Mouse (Mus musculus): ENCODE data around the gene Lrrk1. TPM values are rescaled to one million over a fixed set of nuclear protein-coding genes. Genes with fewer than 3 reads are reported as not detected.

The Lrrk1 gene
- total RNA-seq, 1 experiment from 2014 or later: 12.2 TPM

DNA sequence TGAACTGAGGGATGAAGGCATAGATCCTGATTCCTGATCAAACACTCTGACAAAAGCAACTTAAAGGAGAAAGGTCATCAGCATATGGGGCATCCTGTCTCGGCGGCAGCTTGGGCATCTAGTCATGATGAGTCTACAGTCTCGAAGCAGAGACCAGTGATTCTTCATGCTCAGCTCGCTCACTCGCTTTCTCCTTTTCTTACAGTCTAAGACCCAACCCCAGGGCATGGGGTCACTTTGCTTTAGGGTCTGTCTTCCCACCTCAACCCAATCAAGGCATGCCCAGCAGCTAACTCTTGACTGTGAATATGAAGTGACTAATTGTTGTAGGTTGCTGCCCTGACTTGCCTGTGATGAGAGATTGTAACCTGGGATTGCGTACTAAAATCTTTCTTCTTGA lies 163.6 kb downstream of the Lrrk1 start:
- no peak for DNase-seq

DNA sequence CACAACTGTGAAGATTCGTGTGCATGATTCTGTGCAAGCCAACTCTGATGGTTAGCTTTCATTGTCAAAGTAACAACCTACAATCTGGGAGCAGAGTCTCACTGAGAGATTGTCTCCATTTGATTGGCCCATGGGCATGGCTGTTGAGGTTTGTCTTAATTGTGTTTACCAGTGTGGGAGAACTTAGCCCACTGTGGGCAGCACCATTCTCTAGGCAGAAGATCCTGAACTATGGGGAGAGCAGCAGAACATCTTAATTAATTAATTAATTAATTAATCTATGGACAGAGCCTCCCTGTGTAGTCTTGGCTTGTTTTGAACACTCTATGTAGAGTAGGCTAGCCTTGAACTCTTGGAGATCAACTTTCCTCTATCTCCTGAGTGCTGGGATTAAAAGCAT lies 164.4 kb downstream of the Lrrk1 start:
- DNase-seq: no peak

DNA sequence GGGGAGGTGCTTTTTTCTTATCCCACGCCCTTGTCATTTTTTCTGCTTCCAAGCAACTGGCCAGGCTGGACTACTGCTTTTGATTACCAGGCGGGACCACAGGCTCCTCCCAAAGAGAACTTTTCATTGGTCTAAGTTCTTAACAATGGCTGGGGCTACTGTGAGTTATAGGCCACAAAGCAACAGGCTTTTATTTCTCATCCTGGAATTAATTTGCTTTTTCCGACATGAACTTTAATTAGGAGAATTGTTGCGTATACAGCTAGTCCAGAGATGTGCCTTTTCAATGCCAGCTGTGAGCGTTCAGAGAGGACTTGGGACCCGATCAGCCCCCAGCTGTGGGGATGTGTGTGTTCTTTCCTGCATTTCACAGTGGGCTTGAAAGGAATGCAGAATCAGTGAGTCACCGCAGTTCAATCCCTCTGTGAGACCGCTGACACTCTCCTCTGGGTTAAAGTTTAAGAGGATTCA lies 165.5 kb downstream of the Lrrk1 start:
- no peak for DNase-seq

DNA sequence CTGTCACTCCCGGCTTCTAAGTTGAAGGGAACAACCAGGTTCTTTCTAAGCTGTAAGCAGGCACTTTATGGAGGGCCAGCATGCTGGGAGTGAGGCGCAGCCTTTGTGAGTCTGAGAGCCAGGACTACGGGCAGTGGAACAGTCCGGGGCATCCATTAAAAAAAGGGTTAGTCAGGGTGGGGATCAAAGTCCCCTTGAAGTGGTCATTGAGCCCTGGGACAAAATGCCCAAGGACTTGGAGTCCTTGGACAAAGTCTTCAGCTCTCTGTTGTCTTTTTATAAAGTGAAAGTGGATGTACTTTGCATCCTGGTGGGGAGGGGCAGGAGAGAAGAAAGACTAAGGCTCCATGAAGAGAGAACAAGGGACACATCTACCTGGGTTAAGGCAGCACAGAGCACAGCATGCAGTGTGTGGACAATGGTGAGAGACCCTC lies 168.3 kb downstream of the Lrrk1 start:
- DNase-seq: peak; percentile 14

DNA sequence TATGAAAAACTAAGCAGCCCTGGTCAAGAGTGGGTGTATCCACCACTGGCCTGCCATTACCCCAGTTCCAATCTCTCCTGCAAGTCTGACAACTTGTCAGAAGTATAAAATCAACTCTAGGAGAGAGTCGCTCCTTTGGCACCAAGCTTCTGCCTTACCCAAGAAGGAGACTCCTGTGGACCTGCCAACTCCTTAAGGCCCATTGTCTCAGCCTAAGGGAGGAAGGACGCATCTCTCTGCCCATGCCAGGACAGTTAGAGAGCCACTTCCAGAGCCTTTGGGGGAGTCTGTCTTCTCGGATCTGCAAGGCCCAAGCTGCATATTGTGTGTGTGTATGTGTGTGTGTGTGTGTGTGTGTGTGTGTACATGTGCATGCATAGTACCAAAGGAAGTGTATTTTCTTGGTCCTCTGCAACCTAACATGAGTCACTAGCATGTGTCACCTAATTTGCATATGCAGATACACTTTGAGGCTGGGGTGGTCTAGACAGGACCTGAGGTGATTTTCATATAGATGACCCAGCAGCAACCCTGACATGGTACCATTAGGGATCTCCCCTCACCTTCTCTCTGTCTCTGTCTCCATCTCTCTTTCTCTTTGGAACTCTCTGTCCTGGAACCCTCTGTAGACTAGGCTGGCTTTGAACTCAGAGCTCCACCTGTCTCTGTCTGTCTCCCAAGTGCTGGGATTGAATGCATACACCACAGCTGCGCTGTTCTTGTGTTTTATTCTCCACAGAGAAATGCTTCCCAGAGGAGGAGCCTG lies 168.9 kb downstream of the Lrrk1 start:
- no peak for DNase-seq

DNA sequence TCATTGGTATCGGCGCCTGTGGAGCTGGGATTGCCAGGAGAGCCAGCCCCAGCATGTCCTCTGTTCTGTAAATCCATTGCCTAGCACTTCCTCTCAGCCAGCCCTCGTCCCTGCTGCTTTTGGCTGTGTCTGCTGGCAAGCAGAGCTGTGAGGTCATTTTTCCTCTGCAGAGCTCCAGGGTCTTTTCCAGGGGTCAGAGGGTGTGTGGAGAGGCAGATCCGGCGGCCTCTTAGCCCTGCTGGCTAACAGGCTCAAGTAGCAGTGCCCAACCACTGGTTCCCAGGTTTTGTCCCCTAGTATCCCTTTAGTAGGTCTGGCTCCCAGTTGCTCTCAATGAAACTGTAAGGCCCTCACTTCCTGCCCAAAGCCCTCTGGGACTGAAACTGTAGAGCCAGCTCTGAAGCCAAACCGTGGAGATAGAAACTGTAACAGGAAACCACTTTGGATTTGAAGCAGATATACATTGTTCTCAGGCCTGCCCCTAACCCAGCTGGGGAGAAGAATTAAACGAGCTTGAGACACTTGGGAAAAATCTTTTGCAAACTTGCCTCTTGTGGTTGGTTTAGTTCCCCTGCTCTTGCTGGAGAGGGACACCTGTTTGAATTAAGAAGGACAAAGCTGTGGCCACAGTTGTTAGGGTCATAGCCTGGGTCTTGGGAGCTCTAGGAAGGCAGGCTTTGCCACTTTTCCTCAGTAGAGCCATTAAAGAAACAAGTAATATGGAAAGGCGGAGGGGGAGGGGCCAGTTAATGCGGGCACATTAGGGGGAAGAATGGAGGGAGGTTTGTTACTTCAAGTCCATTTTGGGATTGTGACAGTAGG lies 169.7 kb downstream of the Lrrk1 start:
- no peak for DNase-seq

DNA sequence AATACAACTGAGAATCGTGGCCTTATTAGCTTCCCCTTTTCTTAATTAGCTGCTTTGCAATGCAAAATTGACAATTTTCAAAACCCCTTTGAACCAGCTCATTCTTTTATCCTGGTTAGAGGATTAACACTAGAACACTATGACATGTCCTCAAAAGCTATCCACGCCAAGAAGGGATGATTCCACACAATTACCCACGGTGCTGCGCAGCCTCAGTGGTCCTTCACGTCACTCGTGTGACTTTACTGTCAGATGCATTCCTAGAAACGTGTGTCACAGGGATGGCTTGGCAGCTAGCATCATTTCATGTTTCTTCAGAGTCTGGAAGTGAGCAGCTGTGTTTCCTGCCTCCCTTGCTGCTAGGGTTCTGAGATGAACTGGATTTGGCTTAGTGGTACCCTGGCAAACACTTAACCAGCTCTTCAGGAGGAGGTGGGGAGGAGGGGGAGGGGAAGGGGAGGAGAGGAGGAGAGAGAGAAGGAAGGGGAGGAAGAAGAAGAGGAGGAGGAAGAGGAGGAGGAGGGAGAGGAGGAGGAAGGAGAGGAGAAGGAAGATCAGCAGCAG lies 170.5 kb downstream of the Lrrk1 start:
- no peak for DNase-seq

DNA sequence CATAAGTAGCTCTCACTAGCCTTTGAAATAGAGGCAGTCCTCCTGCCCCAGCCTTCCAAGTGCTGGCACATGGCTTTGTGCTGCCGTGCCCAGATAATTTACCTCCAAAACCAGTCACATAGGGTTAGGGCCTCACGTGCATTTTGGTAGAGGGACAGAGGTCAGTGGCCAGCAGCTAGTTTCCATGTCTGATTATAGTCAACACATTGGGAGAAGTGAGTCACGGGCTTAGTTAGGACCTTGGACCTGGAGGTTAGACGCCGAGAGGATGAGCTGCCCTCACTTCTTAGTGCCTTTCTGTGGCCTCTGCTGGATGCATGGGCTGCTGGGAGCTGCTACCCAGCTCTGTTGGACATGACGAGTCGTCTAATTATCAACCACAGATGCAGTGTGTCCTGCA lies 171.1 kb downstream of the Lrrk1 start:
- no peak for DNase-seq

DNA sequence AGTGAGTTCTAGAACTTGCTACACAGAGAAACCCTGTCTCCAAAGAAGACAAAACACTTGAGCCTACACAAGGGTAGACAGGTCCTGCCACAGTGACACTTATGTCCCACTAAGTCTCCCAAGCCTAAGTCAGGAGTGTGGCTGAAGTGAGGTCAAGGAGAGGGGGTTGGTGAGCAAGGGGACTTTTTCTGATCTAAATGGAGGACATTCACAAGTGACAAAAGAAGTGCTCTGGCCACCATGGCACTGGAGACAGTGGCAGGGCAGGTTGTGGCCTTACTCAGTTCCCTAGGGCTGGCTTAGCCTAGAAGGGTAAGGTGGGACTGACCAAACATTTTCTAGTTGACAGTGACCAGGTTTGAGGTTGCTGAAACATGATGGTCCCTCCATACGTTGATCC lies 172.2 kb downstream of the Lrrk1 start:
- no peak for DNase-seq

DNA sequence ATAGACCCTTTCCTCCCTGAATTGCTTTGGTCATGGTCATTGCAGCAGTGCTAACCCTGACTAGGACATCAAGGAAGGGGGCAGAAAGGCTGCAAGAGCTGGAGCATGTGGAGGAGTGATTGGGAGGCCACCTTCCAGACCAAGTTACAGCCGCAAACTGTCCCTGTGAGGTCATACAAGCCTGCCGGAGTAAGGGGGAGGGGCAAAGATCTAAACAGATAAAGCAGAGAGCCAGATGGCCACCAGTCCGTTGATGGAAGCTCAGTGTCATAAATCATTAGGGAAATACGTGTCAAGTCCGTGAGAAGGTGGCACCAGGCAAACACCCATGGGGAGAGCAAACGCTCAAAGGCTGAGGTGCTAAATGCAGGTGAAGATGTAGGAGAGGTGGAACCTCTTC lies 173.7 kb downstream of the Lrrk1 start:
- DNase-seq: no peak

DNA sequence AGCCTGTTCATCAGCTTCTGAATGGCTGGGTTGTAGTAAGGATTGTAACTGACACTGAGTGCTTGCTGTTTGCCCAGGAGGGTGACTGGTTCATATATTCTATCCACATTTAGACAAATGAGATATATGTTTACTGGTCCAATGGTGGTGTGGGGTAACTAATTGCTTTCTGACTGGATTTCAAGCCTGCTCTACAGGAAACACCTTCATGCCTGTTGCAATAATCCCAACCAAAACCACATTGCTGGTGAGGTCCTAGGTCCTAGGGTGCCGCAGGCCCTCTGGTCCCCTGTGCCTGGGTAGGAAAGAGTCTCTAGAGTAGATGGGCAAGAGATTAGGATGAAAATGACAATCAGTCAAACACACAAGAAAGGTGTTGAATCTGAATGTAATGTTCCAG lies 175.3 kb downstream of the Lrrk1 start:
- no peak for DNase-seq

DNA sequence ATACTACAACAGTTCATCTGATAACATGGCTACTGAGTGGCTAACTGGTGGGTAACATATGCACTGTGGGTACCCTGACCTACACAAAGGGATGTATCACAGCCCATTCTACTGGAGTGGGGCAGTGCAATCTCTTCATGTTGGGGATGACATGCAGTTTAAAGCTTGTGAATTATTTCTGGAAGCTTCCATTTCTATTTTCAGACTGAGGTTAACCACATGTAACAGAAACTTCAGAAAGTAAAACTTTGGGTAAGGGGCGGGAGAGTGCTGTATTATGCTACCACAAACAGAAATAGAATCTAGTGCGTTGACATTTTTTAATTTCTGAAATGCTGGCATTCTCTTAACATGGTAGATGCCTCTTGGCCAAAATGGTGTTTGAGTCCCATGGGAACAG lies 178.2 kb downstream of the Lrrk1 start:
- DNase-seq: no peak

DNA sequence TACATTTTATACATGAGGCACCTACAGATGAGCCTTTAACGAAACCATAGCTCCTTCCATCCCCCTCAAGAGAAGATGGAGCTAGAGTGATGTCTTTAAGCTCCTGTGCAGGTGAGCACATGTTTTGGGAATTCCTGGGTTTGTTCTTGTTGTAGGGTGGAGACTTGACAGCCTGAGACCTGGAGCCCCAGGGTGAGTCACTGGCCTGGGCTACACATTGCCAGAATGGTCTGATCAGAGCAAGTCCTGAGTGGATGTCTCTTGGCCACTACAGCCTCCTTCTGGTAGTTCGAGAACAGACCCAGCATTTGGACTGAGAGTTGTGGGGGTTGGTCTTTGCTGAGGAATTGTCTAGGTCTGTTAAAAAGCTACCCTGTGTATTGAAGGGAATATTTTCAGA lies 186.5 kb downstream of the Lrrk1 start:
- DNase-seq: no peak

DNA sequence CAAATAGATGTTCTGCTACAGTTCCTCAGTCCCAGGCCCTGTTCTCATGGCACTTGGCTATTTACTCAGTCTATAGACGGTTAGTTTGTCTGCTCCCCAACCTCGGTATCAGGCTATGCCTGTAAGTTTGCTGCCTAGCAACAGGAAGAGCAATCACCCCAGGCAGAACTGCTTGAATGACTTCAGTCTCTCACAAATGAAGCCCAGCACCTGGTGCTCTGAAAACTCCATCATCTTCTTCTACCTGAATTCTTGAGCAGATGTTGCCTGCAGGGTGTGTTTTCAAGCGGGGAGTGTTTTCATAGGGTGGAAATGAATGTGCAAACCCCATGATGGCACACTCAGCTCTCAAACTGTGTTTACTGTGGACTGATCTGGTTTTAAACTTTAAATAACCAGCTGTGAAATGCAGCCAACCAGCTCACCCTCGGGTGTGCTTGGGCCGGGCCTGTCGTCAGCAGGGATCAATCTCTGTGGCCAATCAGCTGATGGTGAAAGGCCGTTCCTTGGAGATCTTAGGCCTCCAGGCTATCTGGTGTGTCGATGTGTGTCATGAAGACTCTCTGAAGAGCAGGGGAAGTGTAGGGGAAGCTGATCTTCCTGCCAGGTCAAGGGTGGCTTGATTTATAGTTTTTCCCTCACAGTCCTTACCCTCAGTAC lies 187.2 kb downstream of the Lrrk1 start:
- DNase-seq: no peak

DNA sequence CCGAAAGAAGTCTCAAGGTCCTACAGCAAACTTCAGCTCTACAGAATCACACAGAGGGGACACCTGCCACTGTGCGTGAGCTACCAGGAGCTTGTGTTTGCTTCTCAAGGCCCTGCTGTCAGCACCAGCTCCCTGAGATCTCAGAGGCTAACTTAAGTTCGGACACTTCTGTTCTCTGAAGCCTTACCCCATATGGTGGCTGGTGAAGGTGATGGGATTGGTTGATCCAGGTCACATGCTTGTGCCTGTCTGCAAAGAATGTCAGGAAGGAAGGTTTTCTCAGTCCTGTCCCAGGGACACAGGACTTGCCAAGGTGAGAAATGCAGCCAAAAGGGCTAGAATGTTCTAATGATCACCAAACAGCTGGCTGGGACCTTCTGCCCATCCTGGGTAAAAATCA lies 187.8 kb downstream of the Lrrk1 start:
- DNase-seq: no peak

DNA sequence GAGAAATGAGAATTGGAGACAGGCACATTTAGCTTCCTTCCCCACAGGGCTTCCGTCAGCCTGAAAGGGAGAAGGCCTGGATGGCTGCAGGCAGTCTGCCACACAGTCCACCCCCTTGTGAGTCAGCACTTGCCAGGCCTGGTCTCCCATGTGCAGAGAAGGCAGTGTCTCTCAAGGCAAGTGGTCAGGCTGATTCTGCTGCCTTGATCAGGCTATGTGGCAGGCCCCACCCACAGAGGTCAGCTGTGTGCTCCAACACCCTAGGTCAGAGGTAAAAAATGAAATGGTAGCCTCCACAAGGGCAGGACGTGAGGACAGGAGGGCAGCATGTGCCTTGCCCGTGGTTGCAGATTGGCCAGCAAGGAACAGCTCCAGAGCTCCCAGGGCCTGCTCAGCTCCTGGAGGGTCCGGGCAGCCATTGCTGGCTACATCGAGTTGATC lies 188.7 kb downstream of the Lrrk1 start:
- DNase-seq: peak; percentile 78

DNA sequence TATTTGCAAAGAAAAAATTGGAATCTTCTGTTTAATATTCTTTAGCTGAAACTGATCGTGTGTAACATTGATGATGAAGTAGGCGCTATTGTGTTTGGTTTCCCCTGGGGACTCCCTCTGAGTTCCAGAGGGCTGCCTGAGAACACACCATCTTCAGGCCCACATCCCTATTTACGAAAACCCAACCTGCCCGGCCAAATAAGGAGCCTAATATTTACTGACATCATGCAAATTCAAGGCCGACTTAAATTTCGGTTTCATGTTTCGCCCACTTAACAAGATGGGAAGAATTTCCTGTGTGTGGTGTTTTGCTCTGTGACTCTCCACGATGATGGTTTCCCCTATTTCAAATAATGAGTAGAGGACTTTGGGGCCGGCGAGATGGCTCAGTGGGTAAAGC lies 189.7 kb downstream of the Lrrk1 start:
- DNase-seq: no peak

DNA sequence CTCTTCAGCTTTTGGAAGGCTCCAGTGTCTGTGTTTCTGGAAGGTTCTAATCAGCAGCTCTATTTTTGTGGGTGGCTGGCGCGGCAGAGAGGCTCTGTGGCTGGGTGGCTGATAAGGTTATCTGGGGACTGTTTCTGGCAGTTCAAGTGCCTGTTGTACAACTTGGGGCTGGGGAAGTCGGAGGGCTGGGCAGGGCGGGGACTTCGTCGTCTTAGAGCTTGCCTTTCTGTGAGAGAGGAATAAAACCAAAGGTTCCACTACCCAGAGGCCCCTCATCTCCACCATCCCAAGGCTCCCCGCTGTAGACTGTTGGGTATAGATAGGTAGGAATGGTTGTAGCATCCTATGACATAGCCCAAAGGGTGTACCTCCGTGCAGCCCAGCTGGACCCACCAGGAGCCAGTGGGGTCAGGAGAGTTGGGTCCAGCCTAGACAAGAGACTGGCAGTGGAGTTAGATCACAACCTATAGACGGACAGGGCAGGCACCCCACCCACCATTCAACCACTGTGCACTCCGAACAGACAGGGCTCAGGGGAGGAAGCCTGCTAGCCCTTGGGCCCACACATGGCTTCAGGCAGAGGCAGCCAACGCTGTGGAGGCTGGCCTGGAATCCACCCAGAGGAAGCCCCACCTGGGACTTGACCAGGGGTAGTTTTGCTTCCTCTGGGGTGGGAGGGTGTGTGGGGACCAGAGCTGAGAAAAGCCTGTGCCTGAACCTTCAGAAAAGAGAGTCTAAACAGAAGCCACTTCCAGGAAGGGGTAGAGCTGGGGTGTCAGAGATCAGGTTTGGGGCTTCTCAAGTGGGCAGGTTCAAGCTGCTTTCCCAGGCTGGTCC lies 191.3 kb downstream of the Lrrk1 start:
- DNase-seq: peak; percentile 24

DNA sequence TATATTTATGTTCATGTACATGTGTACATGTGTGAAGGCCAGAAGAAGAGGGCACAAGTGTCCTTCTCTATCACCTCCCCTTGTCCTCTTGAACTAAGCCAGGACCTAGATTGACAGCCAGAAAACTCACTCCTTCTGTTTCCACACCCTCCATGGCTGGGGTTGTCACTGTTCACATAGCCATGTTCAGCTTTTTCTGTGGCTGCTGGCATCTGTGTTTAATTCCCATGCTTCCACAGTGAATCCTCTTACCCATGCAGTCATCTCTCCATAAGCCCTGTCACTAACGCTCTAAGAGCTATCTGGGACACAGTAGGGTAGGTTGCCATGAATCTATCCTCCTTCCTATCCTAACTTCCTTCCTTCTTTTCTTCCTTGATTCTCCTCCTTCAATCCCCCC lies 192.3 kb downstream of the Lrrk1 start:
- DNase-seq: no peak

DNA sequence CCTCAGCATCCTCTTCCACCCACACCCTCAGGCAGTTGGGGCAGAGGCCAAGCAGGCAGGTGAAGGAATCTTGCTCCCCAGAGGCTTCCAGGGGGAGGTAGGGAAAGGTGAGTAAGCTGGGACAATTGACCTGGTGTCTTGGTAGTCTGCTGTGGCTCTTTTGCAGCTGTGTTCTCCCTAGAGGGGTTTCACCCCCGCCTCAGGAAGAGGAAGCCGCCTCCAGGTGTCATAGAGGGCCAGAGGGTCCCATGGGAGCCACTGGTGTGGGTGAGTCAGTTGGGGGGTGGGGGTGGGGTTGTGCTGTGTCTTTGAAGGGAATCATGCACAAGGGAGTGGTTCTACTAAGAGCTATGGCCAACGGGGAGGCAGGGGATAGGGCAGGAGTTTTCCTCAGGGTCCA lies 193.6 kb downstream of the Lrrk1 start:
- DNase-seq: no peak

DNA sequence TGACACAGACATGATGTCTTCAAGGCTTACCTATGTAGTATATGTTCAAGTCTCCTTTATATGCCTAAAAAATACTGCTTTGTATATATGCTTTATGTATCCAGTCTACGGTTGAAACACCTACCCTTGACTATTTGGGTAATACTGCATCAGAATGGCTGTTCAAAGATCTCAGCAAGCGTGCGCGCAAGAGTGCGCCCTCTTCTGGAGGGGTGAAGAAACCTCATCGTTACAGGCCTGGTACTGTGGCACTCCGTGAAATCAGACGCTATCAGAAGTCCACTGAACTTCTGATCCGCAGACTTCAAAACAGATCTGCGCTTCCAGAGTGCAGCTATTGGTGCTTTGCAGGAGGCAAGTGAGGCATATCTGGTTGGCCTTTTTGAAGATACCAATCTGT lies 197.8 kb downstream of the Lrrk1 start:
- peak; percentile 14 for DNase-seq
